Mouse (Mus musculus): Measurements from ENCODE around the gene Kdm6b.

GRCm38 (mm10) chr11:69371601-69372000 lies 41.9 kb downstream of the Kdm6b start:
- TF ChIP-seq CTCF (IDR thresholded peaks at IDR 0.05; ENCODE audit: low read depth, low read length) (no peak), TAL1 (conservative IDR thresholded peaks at IDR 0.05; ENCODE audit: low read depth, low read length) (no peak), GATA1 (IDR thresholded peaks at IDR 0.05; ENCODE audit: borderline replicate concordance, low read length) (no peak), POLR2AphosphoS5 (IDR thresholded peaks at IDR 0.05; ENCODE audit: insufficient replicate concordance, low read depth, low read length) (no peak), GATA2 (IDR thresholded peaks at IDR 0.05; ENCODE audit: borderline replicate concordance, low read depth, low read length) (no peak)
